In genomic region chr11:79762027-79762426, GRCm38 (mm10) we compare ENCODE assay signal across 20 mouse cellular contexts.
A peak's percentile ranks its signal among the peaks of the same experiment; 100 is the strongest.
DNase-seq lines count a peak whose midpoint lies in the region; ATAC-seq and TF ChIP-seq lines count a peak whose summit lies in the region.
"Had no signal": no experiment of that assay in that cellular context is flagged by ENCODE, and none has a peak within 500 bp of the region (broad histone marks: within the 10 kb centered on the region; RNA-seq: fewer than 3 reads in every experiment).

No protein-coding gene starts in this region.

- H3K9me3 ChIP-seq in midbrain, embryonic 11.5 days (ENCODE audit: control insufficient read depth, low read length): no peaks in the 10 kb centered on the region
- no peaks in the 10 kb centered on the region for H3K9me3 ChIP-seq in midbrain, embryonic 16.5 days (replicated peaks; ENCODE audit: control insufficient read depth, low read length, poor library complexity, severe bottlenecking)
- H3K9me3 ChIP-seq: embryonic facial prominence, embryonic 12.5 days; forebrain, embryonic 15.5 days; heart, embryonic 10.5 days; hindbrain, embryonic 12.5 days had no signal

- peak; percentile 83 for DNase-seq in heart, adult 11 months
- no peak for DNase-seq in heart, adult 2 months
- peak; percentile 53 for DNase-seq in midbrain, embryonic 11.5 days (ENCODE audit: low spot score, missing footprints)
- no peak for DNase-seq in spleen, postnatal 14 days (ENCODE audit: low spot score in 2 of 2)
- no peak for DNase-seq in thymus, adult 2 months
- DNase-seq: adrenal gland, postnatal 10 days; B cell, adult 2 months; cerebellum, adult 11-12 months; cerebellum, adult 9-10 months; cerebellum, postnatal 25 days; gastrocnemius, postnatal 14 days; heart, postnatal 10 days; heart, postnatal 4 days had no signal

- TF ChIP-seq EP300 in heart, adult 2 months (IDR thresholded peaks at IDR 0.05; ENCODE audit: insufficient read depth, low read depth, low read length): no peak

- H3K27me3 ChIP-seq in heart, adult 2 months (ENCODE audit: control insufficient read depth, insufficient read depth, low read length): no peaks in the 10 kb centered on the region
- no peaks in the 10 kb centered on the region for H3K27me3 ChIP-seq in midbrain, embryonic 11.5 days (ENCODE audit: control insufficient read depth, insufficient read depth, low read length)
- no peaks in the 10 kb centered on the region for H3K27me3 ChIP-seq in midbrain, embryonic 16.5 days (ENCODE audit: control insufficient read depth, insufficient read depth, low read depth, low read length)
- no peaks in the 10 kb centered on the region for H3K27me3 ChIP-seq in myocyte (ENCODE audit: control insufficient read depth, insufficient read depth, insufficient read length)
- no peaks in the 10 kb centered on the region for H3K27me3 ChIP-seq in thymus, adult 2 months (ENCODE audit: control insufficient read depth, insufficient read depth, low read length)
- H3K27me3 ChIP-seq: embryonic facial prominence, embryonic 12.5 days; forebrain, embryonic 15.5 days; hindbrain, embryonic 12.5 days had no signal

- TF ChIP-seq CTCF in heart, adult 2 months (IDR thresholded peaks at IDR 0.05): no peak
- TF ChIP-seq CTCF in thymus, adult 2 months (IDR thresholded peaks at IDR 0.05; ENCODE audit: borderline replicate concordance, control insufficient read depth, extremely low read depth, insufficient read depth, low read length, poor library complexity): no peak

- peaks cover 2% of the 10 kb centered on the region; the same call in 1 of the 2 replicates for H3K4me1 ChIP-seq in heart, adult 2 months (ENCODE audit: control insufficient read depth, insufficient read depth, low read length)
- no peaks in the 10 kb centered on the region for H3K4me1 ChIP-seq in midbrain, embryonic 11.5 days (ENCODE audit: control insufficient read depth, insufficient read depth, low read length)
- H3K4me1 ChIP-seq in midbrain, embryonic 16.5 days (ENCODE audit: control insufficient read depth, insufficient read depth, low read length): no peaks in the 10 kb centered on the region
- H3K4me1 ChIP-seq in thymus, adult 2 months (replicated peaks; ENCODE audit: control insufficient read depth, insufficient read depth, low read length): no peaks in the 10 kb centered on the region
- H3K4me1 ChIP-seq: forebrain, embryonic 15.5 days; heart, embryonic 10.5 days had no signal

- ATAC-seq in midbrain, embryonic 11.5 days (ENCODE audit: low FRiP score): no peak
- ATAC-seq in midbrain, embryonic 16.5 days: no peak
- ATAC-seq: forebrain, embryonic 15.5 days; hindbrain, embryonic 16.5 days had no signal

- no peak overlapping the region for H3K9ac ChIP-seq in heart, adult 2 months (ENCODE audit: low read depth, low read length)
- H3K9ac ChIP-seq in midbrain, embryonic 11.5 days (ENCODE audit: low read length): no peak overlapping the region
- H3K9ac ChIP-seq in midbrain, embryonic 16.5 days (ENCODE audit: low read depth, low read length): no peak overlapping the region
- H3K9ac ChIP-seq: embryonic facial prominence, embryonic 12.5 days; forebrain, embryonic 15.5 days; hindbrain, embryonic 12.5 days had no signal

- 20% methylated on average over 2 of the region's 2 CpGs for WGBS in heart, adult 2 months
- WGBS in midbrain, embryonic 11.5 days: 75% methylated on average over 2 of the region's 2 CpGs
- WGBS in midbrain, embryonic 16.5 days: 67% methylated on average over 2 of the region's 2 CpGs
- 74% methylated on average over 2 of the region's 2 CpGs for WGBS in thymus, adult 2 months

- no peak for TF ChIP-seq POLR2A in heart, adult 2 months (IDR thresholded peaks at IDR 0.05; ENCODE audit: insufficient read depth, low read depth, low read length)
- TF ChIP-seq POLR2A in myocyte (IDR thresholded peaks at IDR 0.05; ENCODE audit: insufficient read length, low read depth): no peak
- TF ChIP-seq POLR2A in thymus, adult 2 months (IDR thresholded peaks at IDR 0.05; ENCODE audit: control insufficient read depth, extremely low read depth, insufficient read depth, low read length, poor library complexity): no peak

- no peak overlapping the region for H3K4me2 ChIP-seq in midbrain, embryonic 11.5 days
- H3K4me2 ChIP-seq in midbrain, embryonic 16.5 days (ENCODE audit: low read length): no peak overlapping the region
- peak overlapping the region; percentile 58 for H3K4me2 ChIP-seq in myocyte (ENCODE audit: low read depth)
- H3K4me2 ChIP-seq: embryonic facial prominence, embryonic 12.5 days; forebrain, embryonic 15.5 days; hindbrain, embryonic 12.5 days had no signal

- H3ac ChIP-seq in myocyte (ENCODE audit: control insufficient read depth, insufficient read length): no peak overlapping the region

- H3K27ac ChIP-seq in heart, adult 2 months: no peak overlapping the region
- H3K27ac ChIP-seq in midbrain, embryonic 11.5 days (ENCODE audit: low read depth, low read length): no peak overlapping the region
- no peak overlapping the region for H3K27ac ChIP-seq in midbrain, embryonic 16.5 days (ENCODE audit: low read length)
- H3K27ac ChIP-seq in thymus, adult 2 months (ENCODE audit: control insufficient read depth, insufficient read depth, low read length): no peak overlapping the region
- H3K27ac ChIP-seq: embryonic facial prominence, embryonic 12.5 days; forebrain, embryonic 15.5 days; heart, embryonic 10.5 days; hindbrain, embryonic 12.5 days had no signal

- no peaks in the 10 kb centered on the region for H3K79me2 ChIP-seq in heart, adult 2 months (replicated peaks; ENCODE audit: control insufficient read depth, insufficient read depth, low read length)
- no peaks in the 10 kb centered on the region for H3K79me2 ChIP-seq in myocyte (ENCODE audit: control insufficient read depth, insufficient read depth)

- H3K4me3 ChIP-seq in heart, adult 2 months: no peak overlapping the region
- no peak overlapping the region for H3K4me3 ChIP-seq in midbrain, embryonic 11.5 days (ENCODE audit: low read depth, low read length)
- no peak overlapping the region for H3K4me3 ChIP-seq in midbrain, embryonic 16.5 days (ENCODE audit: low read depth, low read length)
- no peak overlapping the region for H3K4me3 ChIP-seq in myocyte
- H3K4me3 ChIP-seq in thymus, adult 2 months (ENCODE audit: control insufficient read depth, insufficient read depth, low read length): no peak overlapping the region
- H3K4me3 ChIP-seq: embryonic facial prominence, embryonic 12.5 days; forebrain, embryonic 15.5 days; heart, embryonic 10.5 days; hindbrain, embryonic 12.5 days had no signal

- H3K36me3 ChIP-seq in heart, adult 2 months (ENCODE audit: control insufficient read depth, insufficient read depth, low read length): no peaks in the 10 kb centered on the region
- no peaks in the 10 kb centered on the region for H3K36me3 ChIP-seq in midbrain, embryonic 11.5 days (ENCODE audit: control insufficient read depth, insufficient read depth, low read length)
- no peaks in the 10 kb centered on the region for H3K36me3 ChIP-seq in midbrain, embryonic 16.5 days (ENCODE audit: control insufficient read depth, insufficient read depth, low read length)
- no peaks in the 10 kb centered on the region for H3K36me3 ChIP-seq in myocyte (ENCODE audit: control insufficient read depth, insufficient read depth)
- H3K36me3 ChIP-seq in thymus, adult 2 months (ENCODE audit: control insufficient read depth, insufficient read depth, low read length): no peaks in the 10 kb centered on the region
- H3K36me3 ChIP-seq: embryonic facial prominence, embryonic 12.5 days; forebrain, embryonic 15.5 days; heart, embryonic 10.5 days; hindbrain, embryonic 12.5 days had no signal

- intact Hi-C loops in heart, adult 2 months (cut with DNase I): no loop called here

TF ChIP-seq in myocyte, 11 proteins besides CTCF, POLR2A, EP300 and RAD21:
- no peak for TF ChIP-seq POLR2AphosphoS2 (IDR thresholded peaks at IDR 0.05; ENCODE audit: insufficient read length, low read depth)
- TF ChIP-seq MYOD1 (IDR thresholded peaks at IDR 0.05; ENCODE audit: control insufficient read depth in 1 of 3, insufficient read length in 2 of 3, low read depth in 2 of 3): peak in 2 of 3 experiments; percentile 64 to 76
- TF ChIP-seq TCF12 (IDR thresholded peaks at IDR 0.05; ENCODE audit: insufficient read depth, poor library complexity, severe bottlenecking): peak; percentile 25
- TF ChIP-seq REST (IDR thresholded peaks at IDR 0.05; ENCODE audit: insufficient read depth, insufficient read length): no peak
- TF ChIP-seq TCF3 (IDR thresholded peaks at IDR 0.05; ENCODE audit: insufficient read length, low read depth): no peak
- TF ChIP-seq MAX (IDR thresholded peaks at IDR 0.05; ENCODE audit: low read depth): no peak
- TF ChIP-seq CEBPB (IDR thresholded peaks at IDR 0.05; ENCODE audit: insufficient read depth, poor library complexity, severe bottlenecking): no peak
- no peak for TF ChIP-seq MYOG (IDR thresholded peaks at IDR 0.05; ENCODE audit: control insufficient read depth in 1 of 3, insufficient read depth in 1 of 3, insufficient read length in 2 of 3, low read depth in 2 of 3)
- peak; percentile 25 for TF ChIP-seq SRF (IDR thresholded peaks at IDR 0.05; ENCODE audit: control insufficient read depth, insufficient read length, low read depth)
- TF ChIP-seq USF1 (IDR thresholded peaks at IDR 0.05; ENCODE audit: low read depth): peak; percentile 65

Comparison
In these comparisons a context has a peak if more than half of its experiments do, and no peak if none do; other contexts are left out.
1. DNase-seq: peak in heart, adult 11 months (single experiment) and midbrain, embryonic 11.5 days (single experiment); none in heart, adult 2 months (0 of 2), spleen, postnatal 14 days (0 of 2) and thymus, adult 2 months (single experiment).